Mouse (Mus musculus): ENCODE data around the gene Phf7. TPM values are rescaled to one million over a fixed set of nuclear protein-coding genes. Genes with fewer than 3 reads are reported as not detected.

The Phf7 gene
- polyA plus RNA-seq, 1 experiment: 4.9 TPM

DNA sequence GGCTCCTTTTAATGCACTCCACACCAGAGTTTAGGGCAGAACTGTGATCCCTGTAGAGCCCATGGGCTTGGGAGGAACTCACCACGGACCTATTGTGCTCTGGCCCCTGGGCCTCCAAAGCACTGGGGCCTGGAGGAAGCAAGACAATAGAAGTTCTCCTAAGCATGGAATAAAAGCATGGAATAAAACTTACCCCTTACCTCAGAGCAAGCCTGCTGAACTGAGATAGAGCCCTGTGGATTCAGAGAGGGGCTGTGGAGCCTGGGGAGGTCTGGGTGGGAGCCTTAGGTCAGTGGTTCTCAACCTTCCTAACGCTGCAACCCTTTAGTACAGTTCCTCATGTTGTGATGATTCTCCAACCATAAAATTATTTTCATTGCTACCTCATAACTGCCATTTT is 34.3 kb downstream of the Phf7 start, which contains the start of gene Nisch:
Gene Nisch (minus strand): TSS at position 101 of the 400 bp plus-strand sequence.
- Histone ChIP-seq H3K36me3 (ENCODE audit: control insufficient read depth, insufficient read depth, low read length) (no peaks in the 10 kb centered on the region), H3K4me3 (ENCODE audit: extremely low read depth, insufficient read depth, insufficient read length) (no peak within 1 kb of the TSS), H3K27me3 (ENCODE audit: control insufficient read depth, insufficient read depth, low read length) (no peaks in the 10 kb centered on the region), H3K4me1 (ENCODE audit: control insufficient read depth, insufficient read depth, insufficient read length) (no peaks in the 10 kb centered on the region; the same call in 1 of the 2 replicates), H3K27ac (ENCODE audit: insufficient read depth, low read length) (no peak within 1 kb of the TSS; the same call in 1 of the 2 replicates)
- DNase-seq (ENCODE audit: low read depth in 1 of 2, low spot score in 2 of 2): no peak
- 85% methylated on average over 2 of the region's 2 CpGs for WGBS
- TF ChIP-seq POLR2A (IDR thresholded peaks at IDR 0.05; ENCODE audit: low read depth, low read length) (no peak), CTCF (IDR thresholded peaks at IDR 0.05; ENCODE audit: extremely low read depth, insufficient read depth, insufficient read length, insufficient replicate concordance) (no peak)

DNA sequence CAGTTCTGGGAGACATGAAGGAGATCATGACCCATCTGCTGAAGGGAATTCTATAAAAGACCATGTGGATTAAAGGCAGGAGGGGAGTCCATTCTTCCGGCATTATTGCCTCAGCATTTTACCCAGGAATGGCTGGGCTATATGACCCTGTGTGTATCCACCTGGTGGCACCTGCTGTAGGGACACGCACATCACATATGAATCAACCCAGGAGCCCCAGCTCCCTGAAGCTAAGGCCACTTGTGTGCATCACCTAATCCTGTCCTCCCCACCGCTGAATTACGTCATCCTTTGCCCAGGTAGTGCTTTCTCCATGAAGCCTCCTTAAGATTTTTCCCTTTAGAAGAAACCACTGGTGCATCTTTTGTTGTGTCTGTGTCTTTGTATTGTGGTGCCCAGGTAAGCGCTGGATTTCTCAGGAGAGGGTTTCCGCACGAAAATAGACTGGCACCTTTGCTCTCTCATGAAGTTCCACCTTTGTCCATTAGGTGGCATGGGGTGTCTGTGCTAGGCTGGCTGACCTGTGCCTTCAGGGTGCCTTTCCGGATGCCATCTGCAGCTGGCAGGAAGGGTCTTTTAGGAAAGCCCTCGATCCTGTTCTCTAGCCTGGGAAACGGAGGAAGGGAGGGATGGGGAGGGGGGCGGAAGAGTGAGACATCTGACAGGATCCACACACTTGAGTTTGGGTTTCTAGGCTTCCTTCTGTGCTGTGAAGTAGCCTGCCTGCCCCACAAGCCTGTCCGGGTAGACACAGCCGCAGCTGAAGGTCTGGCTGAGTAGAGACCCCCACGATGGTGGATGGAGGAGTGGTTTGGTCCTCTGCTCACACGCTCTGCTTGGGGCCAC is 35.7 kb downstream of the Phf7 start:
- Histone ChIP-seq H3K27me3 (ENCODE audit: control insufficient read depth, insufficient read depth, low read length) (no peaks in the 10 kb centered on the region), H3K36me3 (ENCODE audit: control insufficient read depth, insufficient read depth, low read length) (no peaks in the 10 kb centered on the region), H3K4me1 (ENCODE audit: control insufficient read depth, insufficient read depth, insufficient read length) (no peaks in the 10 kb centered on the region; the same call in 1 of the 2 replicates), H3K27ac (ENCODE audit: insufficient read depth, low read length) (no peak overlapping the region; the same call in 1 of the 2 replicates), H3K4me3 (ENCODE audit: extremely low read depth, insufficient read depth, insufficient read length) (no peak overlapping the region)
- peak; percentile 48 to 75 for DNase-seq (ENCODE audit: low read depth in 1 of 2, low spot score in 2 of 2)
- TF ChIP-seq POLR2A (IDR thresholded peaks at IDR 0.05; ENCODE audit: low read depth, low read length): no peak
- TF ChIP-seq CTCF (IDR thresholded peaks at IDR 0.05; ENCODE audit: extremely low read depth, insufficient read depth, insufficient read length, insufficient replicate concordance): peak; percentile 88; the same call in 1 of the 2 replicates
- WGBS: 29% methylated on average over 15 of the region's 15 CpGs

DNA sequence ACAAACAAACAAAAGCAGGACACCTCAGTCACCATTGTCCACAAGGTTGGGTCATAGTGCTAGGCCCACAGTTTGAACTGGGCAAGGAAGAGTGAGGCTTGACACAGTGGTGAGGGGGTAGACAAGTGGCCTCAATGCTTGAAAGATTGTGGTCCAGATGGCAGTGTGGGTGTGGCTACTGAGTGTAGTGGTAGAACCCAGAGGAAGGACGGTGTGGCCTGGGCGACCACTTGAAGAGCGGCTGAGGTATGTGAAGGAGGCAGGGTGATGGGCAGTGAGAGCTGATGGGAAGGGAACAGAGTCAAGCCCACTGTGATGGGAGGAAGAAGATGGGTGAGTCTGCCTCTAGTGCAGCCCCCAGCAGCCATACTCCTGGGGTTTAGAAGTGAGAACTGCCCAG is 36.4 kb downstream of the Phf7 start:
- WGBS: 66% methylated on average over 3 of the region's 3 CpGs
- H3K27me3 ChIP-seq (ENCODE audit: control insufficient read depth, insufficient read depth, low read length): no peaks in the 10 kb centered on the region
- H3K27ac ChIP-seq (ENCODE audit: insufficient read depth, low read length): no peak overlapping the region
- no peak overlapping the region for H3K4me3 ChIP-seq (ENCODE audit: extremely low read depth, insufficient read depth, insufficient read length)
- TF ChIP-seq POLR2A (IDR thresholded peaks at IDR 0.05; ENCODE audit: low read depth, low read length) (no peak), CTCF (IDR thresholded peaks at IDR 0.05; ENCODE audit: extremely low read depth, insufficient read depth, insufficient read length, insufficient replicate concordance) (no peak)
- H3K36me3 ChIP-seq (ENCODE audit: control insufficient read depth, insufficient read depth, low read length): no peaks in the 10 kb centered on the region
- DNase-seq (ENCODE audit: low read depth in 1 of 2, low spot score in 2 of 2): no peak
- no peaks in the 10 kb centered on the region; the same call in 1 of the 2 replicates for H3K4me1 ChIP-seq (ENCODE audit: control insufficient read depth, insufficient read depth, insufficient read length)

DNA sequence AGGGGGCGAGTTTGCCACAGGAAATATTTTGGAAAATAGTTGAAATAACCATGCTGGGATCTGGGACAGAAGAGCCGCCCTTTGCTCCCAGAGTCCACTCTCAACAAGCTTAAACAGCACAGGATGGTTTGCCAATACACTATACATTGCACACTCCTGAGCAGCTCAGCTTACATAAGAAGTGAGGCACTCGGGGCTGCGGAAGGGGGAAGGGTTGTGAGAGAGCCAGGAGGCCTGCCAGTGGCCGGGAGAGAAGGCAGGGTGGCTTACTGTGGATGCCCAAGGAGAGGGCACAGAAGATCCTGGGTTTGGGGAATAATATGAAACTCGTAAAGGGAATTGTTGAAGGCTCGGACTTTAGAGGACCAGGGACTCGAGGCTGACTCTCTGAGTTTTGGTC is 37.2 kb downstream of the Phf7 start:
- no peaks in the 10 kb centered on the region; the same call in 1 of the 2 replicates for H3K4me1 ChIP-seq (ENCODE audit: control insufficient read depth, insufficient read depth, insufficient read length)
- TF ChIP-seq CTCF (IDR thresholded peaks at IDR 0.05; ENCODE audit: extremely low read depth, insufficient read depth, insufficient read length, insufficient replicate concordance): no peak
- no peak for TF ChIP-seq POLR2A (IDR thresholded peaks at IDR 0.05; ENCODE audit: low read depth, low read length)
- no peak for DNase-seq (ENCODE audit: low read depth in 1 of 2, low spot score in 2 of 2)
- 83% methylated on average over 8 of the region's 8 CpGs for WGBS
- no peaks in the 10 kb centered on the region for H3K36me3 ChIP-seq (ENCODE audit: control insufficient read depth, insufficient read depth, low read length)
- H3K4me3 ChIP-seq (ENCODE audit: extremely low read depth, insufficient read depth, insufficient read length): no peak overlapping the region
- no peaks in the 10 kb centered on the region for H3K27me3 ChIP-seq (ENCODE audit: control insufficient read depth, insufficient read depth, low read length)
- H3K27ac ChIP-seq (ENCODE audit: insufficient read depth, low read length): no peak overlapping the region

DNA sequence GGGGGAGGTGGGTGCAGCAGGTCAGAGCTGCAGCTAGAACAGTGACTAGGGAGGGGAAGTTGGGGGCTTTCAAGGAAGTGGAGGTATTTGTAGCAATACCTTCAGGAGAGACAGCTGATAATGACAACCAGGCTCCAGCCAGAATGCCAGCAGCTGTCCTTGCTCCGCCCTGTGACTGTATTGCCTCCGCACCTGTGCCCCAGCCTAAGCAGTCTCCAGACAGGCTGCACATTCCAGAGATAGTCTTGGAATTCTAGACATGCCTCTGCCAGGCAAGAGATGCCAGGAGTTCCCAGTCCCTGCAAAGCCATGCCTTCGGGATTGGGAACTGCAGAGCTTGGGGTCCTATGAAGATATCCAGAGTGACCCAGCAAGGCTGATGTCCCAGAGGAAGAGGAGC is 38.6 kb downstream of the Phf7 start:
- WGBS: 88% methylated on average over 3 of the region's 3 CpGs
- DNase-seq (ENCODE audit: low read depth in 1 of 2, low spot score in 2 of 2): no peak
- no peak overlapping the region for H3K27ac ChIP-seq (ENCODE audit: insufficient read depth, low read length)

DNA sequence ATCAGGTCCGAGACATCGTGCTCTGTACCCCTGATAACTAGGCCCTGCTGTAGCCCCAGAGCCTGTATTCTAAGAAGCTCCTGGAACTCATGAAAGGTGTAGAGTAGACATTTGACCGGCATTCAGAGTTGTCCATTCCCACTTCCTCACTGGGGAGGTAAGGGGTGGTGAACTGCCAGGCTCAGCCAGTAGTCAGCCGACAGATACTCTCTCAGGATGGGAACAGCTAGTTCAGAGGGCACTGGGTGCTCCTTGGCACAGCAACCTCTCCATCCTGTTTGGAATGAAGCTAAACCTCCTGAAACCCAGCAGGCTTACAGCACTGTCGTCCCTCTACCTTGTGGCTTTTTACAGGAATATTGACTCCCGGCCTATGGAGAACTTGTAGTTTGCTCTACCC is 39.3 kb downstream of the Phf7 start:
- peaks cover 2% of the 10 kb centered on the region; the same call in 1 of the 2 replicates for H3K4me1 ChIP-seq (ENCODE audit: control insufficient read depth, insufficient read depth, insufficient read length)
- no peak for DNase-seq (ENCODE audit: low read depth in 1 of 2, low spot score in 2 of 2)
- TF ChIP-seq CTCF (IDR thresholded peaks at IDR 0.05; ENCODE audit: extremely low read depth, insufficient read depth, insufficient read length, insufficient replicate concordance) (no peak), POLR2A (IDR thresholded peaks at IDR 0.05; ENCODE audit: low read depth, low read length) (no peak)
- no peak overlapping the region for H3K27ac ChIP-seq (ENCODE audit: insufficient read depth, low read length)
- 91% methylated on average over 6 of the region's 6 CpGs for WGBS
- no peaks in the 10 kb centered on the region for H3K36me3 ChIP-seq (ENCODE audit: control insufficient read depth, insufficient read depth, low read length)
- H3K4me3 ChIP-seq (ENCODE audit: extremely low read depth, insufficient read depth, insufficient read length): no peak overlapping the region
- H3K27me3 ChIP-seq (ENCODE audit: control insufficient read depth, insufficient read depth, low read length): no peaks in the 10 kb centered on the region

More for the DNA sequence above, 38.6 kb downstream of the Phf7 start:
- Histone ChIP-seq H3K4me3 (ENCODE audit: extremely low read depth, insufficient read depth, insufficient read length) (no peak overlapping the region), H3K27me3 (ENCODE audit: control insufficient read depth, insufficient read depth, low read length) (no peaks in the 10 kb centered on the region), H3K36me3 (ENCODE audit: control insufficient read depth, insufficient read depth, low read length) (no peaks in the 10 kb centered on the region), H3K4me1 (ENCODE audit: control insufficient read depth, insufficient read depth, insufficient read length) (no peaks in the 10 kb centered on the region; the same call in 1 of the 2 replicates)
- no peak for TF ChIP-seq CTCF (IDR thresholded peaks at IDR 0.05; ENCODE audit: extremely low read depth, insufficient read depth, insufficient read length, insufficient replicate concordance)
- TF ChIP-seq POLR2A (IDR thresholded peaks at IDR 0.05; ENCODE audit: low read depth, low read length): no peak

DNA sequence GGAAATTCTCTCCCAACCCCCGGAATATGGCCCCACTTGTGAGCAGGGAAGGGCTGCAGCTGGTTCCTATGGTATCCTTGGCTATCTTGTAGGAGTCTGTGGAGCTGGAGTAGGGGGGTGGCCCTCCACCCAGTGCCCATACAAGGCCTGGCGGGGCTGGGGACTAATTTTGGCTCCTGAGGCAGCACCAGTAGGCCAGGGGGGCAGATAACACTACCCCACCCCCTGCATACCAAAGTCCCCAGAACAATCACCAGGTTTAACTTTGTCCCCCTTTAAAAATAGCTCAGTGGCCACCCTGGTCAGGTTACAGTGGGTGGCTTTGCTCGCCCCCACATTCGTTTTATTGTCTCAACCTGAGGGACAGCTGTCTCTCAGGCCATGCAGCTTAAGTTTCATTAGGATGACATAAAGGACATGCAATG is 42.0 kb downstream of the Phf7 start:
- Histone ChIP-seq H3K27me3 (ENCODE audit: control insufficient read depth, insufficient read depth, low read length) (no peaks in the 10 kb centered on the region), H3K4me3 (ENCODE audit: extremely low read depth, insufficient read depth, insufficient read length) (no peak overlapping the region), H3K27ac (ENCODE audit: insufficient read depth, low read length) (no peak overlapping the region), H3K4me1 (ENCODE audit: control insufficient read depth, insufficient read depth, insufficient read length) (peaks cover 2% of the 10 kb centered on the region; the same call in 1 of the 2 replicates), H3K36me3 (ENCODE audit: control insufficient read depth, insufficient read depth, low read length) (no peaks in the 10 kb centered on the region)
- 94% methylated on average over 4 of the region's 4 CpGs for WGBS
- DNase-seq (ENCODE audit: low read depth in 1 of 2, low spot score in 2 of 2): no peak
- TF ChIP-seq POLR2A (IDR thresholded peaks at IDR 0.05; ENCODE audit: low read depth, low read length) (no peak), CTCF (IDR thresholded peaks at IDR 0.05; ENCODE audit: extremely low read depth, insufficient read depth, insufficient read length, insufficient replicate concordance) (no peak)

Data from spleen, adult 2 months (tissue).